Mouse (Mus musculus): ENCODE measurements around the gene Sval3.

Gene Sval3

DNA sequence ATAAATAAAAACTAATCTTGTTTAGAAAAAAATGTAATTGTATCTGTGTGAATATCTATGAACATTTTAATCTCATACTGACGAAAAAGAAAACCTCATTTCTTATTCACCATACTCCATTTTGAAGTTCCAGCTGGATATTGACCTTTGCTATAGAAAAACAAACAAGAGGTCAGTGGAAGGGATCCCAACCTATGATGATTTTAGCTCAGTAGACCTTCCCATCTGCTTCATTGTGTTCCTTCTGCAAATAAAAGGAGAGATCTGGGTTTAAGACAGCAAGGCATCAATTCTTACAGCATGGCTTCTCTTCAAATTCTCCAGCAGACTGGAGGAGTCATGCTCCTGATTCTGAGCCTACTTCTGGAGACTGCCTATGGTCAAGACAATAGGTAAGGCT lies at the start of gene Sval3:
Gene Sval3, plus strand, starts transcription at position 301 of the 400 bp plus-strand sequence.
- DNase-seq, result no peak

DNA sequence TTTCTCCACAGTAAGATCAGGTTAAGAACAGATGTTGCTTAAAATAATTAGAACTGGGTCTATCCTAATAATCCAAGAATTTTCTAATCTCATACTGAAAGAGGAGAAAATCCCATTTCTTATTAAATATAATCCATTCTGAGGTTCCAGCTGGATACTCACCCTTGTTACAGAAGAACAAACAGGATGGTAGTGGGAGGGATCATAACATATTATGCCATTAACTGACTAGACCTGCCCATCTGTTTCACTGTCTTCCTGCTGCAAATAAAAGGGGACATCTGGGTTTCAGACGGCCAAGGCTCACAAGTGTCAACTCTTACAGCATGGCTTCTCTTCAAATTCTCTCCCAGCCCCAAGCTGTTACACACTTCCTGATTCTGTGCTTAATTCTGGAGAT lies 16.6 kb upstream of the Sval3 start, which contains the start of gene Sval1:
Gene Sval1, plus strand, starts transcription at position 301 of the 400 bp plus-strand sequence.
- DNase-seq, result no peak
